Mouse (Mus musculus): ENCODE results near the gene Olfr1320. TPM values are rescaled to one million over a fixed set of nuclear protein-coding genes. Genes with fewer than 3 reads are reported as not detected.

Olfr1320 gene
- not detected in 2 replicates for total RNA-seq (2017)

- no peak for ATAC-seq (ENCODE audit: extremely low read depth, insufficient number of reproducible peaks, low FRiP score, poor library complexity, severe bottlenecking)
Observed at GRCm38 (mm10) chrX:49672033-49672432, at the start of gene Olfr1320. TSS of gene Olfr1320 (plus strand) at chrX:49672333.

- ATAC-seq (ENCODE audit: extremely low read depth, insufficient number of reproducible peaks, low FRiP score, poor library complexity, severe bottlenecking) = no peak
Observed at GRCm38 (mm10) chrX:49627566-49627965, 44.6 kb upstream of the Olfr1320 start.

- no peak for ATAC-seq (ENCODE audit: extremely low read depth, insufficient number of reproducible peaks, low FRiP score, poor library complexity, severe bottlenecking)
Observed at GRCm38 (mm10) chrX:49631195-49631594, 40.9 kb upstream of the Olfr1320 start.

GRCm38 (mm10) chrX:49660781-49661180 lies 11.4 kb upstream of the Olfr1320 start:
- 0 out of 2 replicates have a peak, but pooled peaks have one; percentile 36 for ATAC-seq (ENCODE audit: extremely low read depth, insufficient number of reproducible peaks, low FRiP score, poor library complexity, severe bottlenecking)

Other genes starting within 250 kb of the Olfr1320 start
- not detected in 2 replicates for gene Arhgap36, start 208.4 kb upstream of the Olfr1320 start, total RNA-seq (2017)
- 0.35 TPM in 1 of 2 replicates, not detected in the other for gene Olfr1321, start 62.7 kb downstream of the Olfr1320 start, total RNA-seq (2017)
- gene Igsf1, start 125.4 kb downstream of the Olfr1320 start, total RNA-seq (2017) = not detected in 2 replicates
- gene Olfr1322, start 219.2 kb downstream of the Olfr1320 start, total RNA-seq (2017) = not detected in 2 replicates

All from neutrophil, adult 5-6 weeks (primary cell).